Mouse (Mus musculus) megakaryocyte, embryonic 14.5 days (primary cell): ENCODE results near the gene Rilpl1.
"Not testable (repeated sequence)": the region's sequence is repeated elsewhere in the genome, so short reads cannot be mapped to it uniquely, and the experiment has no call there.

Source experiments
- FLI1 ChIP-seq: IDR thresholded peaks from 2 replicates; pipeline ENCODE4 v1.6.1; 2012; ENCODE audit warnings: low read length, inconsistent platforms, mixed read lengths
- GATA1 ChIP-seq: IDR thresholded peaks from 3 replicates; pipeline ENCODE4 v1.6.1; 2012; ENCODE audit warnings: mixed read lengths, low read length, inconsistent platforms, borderline replicate concordance

DNA sequence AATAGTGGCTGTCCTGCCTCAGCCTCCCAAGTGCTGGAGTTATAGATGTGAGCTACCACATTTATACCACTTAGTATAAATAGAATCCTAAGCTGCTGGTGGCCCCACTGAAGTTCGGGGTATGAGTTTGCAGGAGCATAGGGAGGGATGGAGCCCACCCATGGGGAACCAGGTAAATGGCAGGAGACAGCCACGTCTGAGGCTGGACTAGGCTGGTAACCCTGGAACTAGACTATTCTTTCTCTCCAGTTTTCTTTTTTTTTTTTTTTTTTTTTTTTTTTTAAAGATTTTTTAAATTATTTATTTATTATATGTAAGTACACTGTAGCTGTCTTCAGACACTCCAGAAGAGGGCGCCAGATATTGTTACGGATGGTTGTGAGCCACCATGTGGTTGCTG lies 31.2 kb downstream of the Rilpl1 start:
- TF ChIP-seq GATA1, FLI1: not testable (repeated sequence)
